Mouse (Mus musculus) CD8-positive naive resting alpha-beta T cell, adult 2 months (primary cell): ENCODE data around the gene Orai3.

ENCODE experiments used
- DNase-seq, 2 experiments: peaks; one replicate each; pipeline ENCODE4 v3.0.0; 2022; ENCODE audit warnings: low read depth in 2 of 2, low spot score in 2 of 2

The Orai3 gene

GRCm38 (mm10) chr7:127798591-127798990, 29.0 kb downstream of the Orai3 start:
- no peak for DNase-seq

GRCm38 (mm10) chr7:127799211-127799610, 29.6 kb downstream of the Orai3 start:
- no peak for DNase-seq

GRCm38 (mm10) chr7:127799738-127800137, 30.1 kb downstream of the Orai3 start:
- DNase-seq = no peak

GRCm38 (mm10) chr7:127800435-127801009, 30.9 kb downstream of the Orai3 start, which contains the start of gene Hsd3b7:
Hsd3b7 (plus strand) TSS chr7:127800604.
- DNase-seq = peak; percentile 66 to 81

- DNase-seq = no peak
These were observed 31.5 kb downstream of the Orai3 start for GRCm38 (mm10) chr7:127801010-127801621.

GRCm38 (mm10) chr7:127802313-127802712, 32.7 kb downstream of the Orai3 start:
- no peak for DNase-seq

GRCm38 (mm10) chr7:127808821-127809220, 39.2 kb downstream of the Orai3 start:
- DNase-seq = no peak

- DNase-seq = no peak
These were observed 40.2 kb downstream of the Orai3 start for GRCm38 (mm10) chr7:127809846-127810245.

GRCm38 (mm10) chr7:127810650-127811049, 41.0 kb downstream of the Orai3 start:
- no peak for DNase-seq

GRCm38 (mm10) chr7:127811240-127811639, 41.6 kb downstream of the Orai3 start:
- DNase-seq = no peak

GRCm38 (mm10) chr7:127812292-127812691, 42.7 kb downstream of the Orai3 start:
- DNase-seq = no peak

- DNase-seq = no peak
These were observed 44.2 kb downstream of the Orai3 start for GRCm38 (mm10) chr7:127813821-127814220.

- no peak for DNase-seq
These were observed 44.8 kb downstream of the Orai3 start for GRCm38 (mm10) chr7:127814241-127814921.

GRCm38 (mm10) chr7:127815116-127815665, 45.6 kb downstream of the Orai3 start:
- DNase-seq = no peak

GRCm38 (mm10) chr7:127815954-127816821, 46.6 kb downstream of the Orai3 start:
- DNase-seq = no peak

- DNase-seq = no peak
These were observed 47.4 kb downstream of the Orai3 start for GRCm38 (mm10) chr7:127817053-127817452.

GRCm38 (mm10) chr7:127817776-127818175, 48.2 kb downstream of the Orai3 start:
- DNase-seq = no peak

GRCm38 (mm10) chr7:127820836-127821509, 51.4 kb downstream of the Orai3 start:
- no peak for DNase-seq

GRCm38 (mm10) chr7:127822494-127822893, 52.9 kb downstream of the Orai3 start:
- no peak for DNase-seq
